Mouse (Mus musculus) embryo, embryonic 10.5 days (tissue): ENCODE measurements at regions not wholly inside any gene's neighbourhood (a gene's known extent, or its start where the extent isn't known, plus 50 kb on each side); places are given as distances from the start of the nearest gene placed in this dataset.

Source experiments
- DNase-seq: peaks from one replicate; pipeline ENCODE4 v3.0.0-alpha.2; 2015; ENCODE audit warnings: low spot score

GRCm38 (mm10) chr5:58184616-58185015 is 466.8 kb downstream of the Pcdh7 start:
- no peak for DNase-seq

- DNase-seq = no peak
These were observed 489.8 kb downstream of the Pcdh7 start for GRCm38 (mm10) chr5:58207527-58207926.

GRCm38 (mm10) chr5:58227137-58227536 is 509.4 kb downstream of the Pcdh7 start:
- no peak for DNase-seq

GRCm38 (mm10) chr5:58228726-58229125 is 511.0 kb downstream of the Pcdh7 start:
- DNase-seq = peak; percentile 22
